Mouse (Mus musculus): ENCODE measurements around the gene Gzmk. TPM values are rescaled to one million over a fixed set of nuclear protein-coding genes. Genes with fewer than 3 reads are reported as not detected.
"Not testable (repeated sequence)": the region's sequence is repeated elsewhere in the genome, so short reads cannot be mapped to it uniquely, and the experiment has no call there.

The Gzmk gene
- polyA plus RNA-seq (2015; fragmentation: Nextera tagmentation; extraction: Ambion mirVana), result not detected in 2 replicates

DNA sequence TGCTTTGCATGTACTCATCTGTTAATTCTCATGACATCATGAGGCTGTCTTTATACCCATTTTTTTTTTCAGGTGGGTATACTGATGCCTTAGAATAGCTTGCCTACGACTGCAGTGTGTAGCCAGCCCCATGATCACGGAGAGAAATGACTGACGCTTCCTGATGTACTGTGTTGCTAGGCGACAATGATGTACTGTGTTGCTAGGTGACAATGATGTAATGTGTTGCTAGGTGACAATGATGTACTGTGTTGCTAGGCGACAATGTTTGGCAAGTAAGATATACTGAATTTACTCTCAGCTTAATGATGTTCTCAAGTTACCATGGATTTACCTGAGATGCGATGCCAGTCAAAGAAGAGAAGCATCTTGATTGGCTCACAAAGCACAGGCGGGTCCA is at the start of gene Gzmk:
Gene Gzmk, minus strand, starts transcription at position 98 of the 400 bp plus-strand sequence.
- H3K4me3 ChIP-seq, result no peak within 1 kb of the TSS
- H3K27me3 ChIP-seq, result no peaks in the 10 kb centered on the region
- 59% methylated on average over 7 of the region's 7 CpGs for WGBS
- H3K36me3 ChIP-seq, result no peaks in the 10 kb centered on the region
- H3K4me1 ChIP-seq, result peaks cover 9% of the 10 kb centered on the region
- no peaks in the 10 kb centered on the region for H3K9me3 ChIP-seq
- no peak within 1 kb of the TSS for H3K27ac ChIP-seq
- no peak within 1 kb of the TSS for H3K9ac ChIP-seq
- no peak within 1 kb of the TSS for H3K4me2 ChIP-seq
- ATAC-seq (ENCODE audit: insufficient number of reproducible peaks, insufficient read depth, low FRiP score, low TSS enrichment, low read depth), result no peak

DNA sequence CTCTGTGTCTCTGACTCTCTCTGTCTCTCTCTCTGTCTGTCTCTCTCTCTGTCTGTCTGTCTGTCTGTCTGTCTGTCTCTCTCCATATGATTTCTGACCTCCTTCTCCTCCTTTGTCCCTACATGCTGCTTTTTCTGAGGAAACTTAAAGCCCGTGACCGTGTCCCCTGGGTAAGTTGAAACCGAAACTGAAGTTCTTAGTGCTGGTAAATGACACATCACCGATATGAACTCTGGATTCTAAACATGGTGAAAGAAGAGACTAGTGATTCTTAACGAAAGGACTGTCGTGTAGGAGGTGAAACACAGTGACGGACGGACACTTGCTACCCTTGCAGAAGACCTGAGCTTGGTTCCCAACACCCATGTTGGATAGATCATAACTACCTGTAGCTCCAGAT is 45.5 kb upstream of the Gzmk start:
- H3K9ac ChIP-seq, result no peak overlapping the region
- H3K9me3 ChIP-seq, result no peaks in the 10 kb centered on the region
- H3K4me2 ChIP-seq, result no peak overlapping the region
- WGBS, result 87% methylated on average over 8 of the region's 8 CpGs
- no peaks in the 10 kb centered on the region for H3K36me3 ChIP-seq
- H3K27me3 ChIP-seq, result no peaks in the 10 kb centered on the region
- H3K4me3 ChIP-seq, result no peak overlapping the region
- ATAC-seq (ENCODE audit: insufficient number of reproducible peaks, insufficient read depth, low FRiP score, low TSS enrichment, low read depth), result no peak
- no peaks in the 10 kb centered on the region for H3K4me1 ChIP-seq
- no peak overlapping the region for H3K27ac ChIP-seq

DNA sequence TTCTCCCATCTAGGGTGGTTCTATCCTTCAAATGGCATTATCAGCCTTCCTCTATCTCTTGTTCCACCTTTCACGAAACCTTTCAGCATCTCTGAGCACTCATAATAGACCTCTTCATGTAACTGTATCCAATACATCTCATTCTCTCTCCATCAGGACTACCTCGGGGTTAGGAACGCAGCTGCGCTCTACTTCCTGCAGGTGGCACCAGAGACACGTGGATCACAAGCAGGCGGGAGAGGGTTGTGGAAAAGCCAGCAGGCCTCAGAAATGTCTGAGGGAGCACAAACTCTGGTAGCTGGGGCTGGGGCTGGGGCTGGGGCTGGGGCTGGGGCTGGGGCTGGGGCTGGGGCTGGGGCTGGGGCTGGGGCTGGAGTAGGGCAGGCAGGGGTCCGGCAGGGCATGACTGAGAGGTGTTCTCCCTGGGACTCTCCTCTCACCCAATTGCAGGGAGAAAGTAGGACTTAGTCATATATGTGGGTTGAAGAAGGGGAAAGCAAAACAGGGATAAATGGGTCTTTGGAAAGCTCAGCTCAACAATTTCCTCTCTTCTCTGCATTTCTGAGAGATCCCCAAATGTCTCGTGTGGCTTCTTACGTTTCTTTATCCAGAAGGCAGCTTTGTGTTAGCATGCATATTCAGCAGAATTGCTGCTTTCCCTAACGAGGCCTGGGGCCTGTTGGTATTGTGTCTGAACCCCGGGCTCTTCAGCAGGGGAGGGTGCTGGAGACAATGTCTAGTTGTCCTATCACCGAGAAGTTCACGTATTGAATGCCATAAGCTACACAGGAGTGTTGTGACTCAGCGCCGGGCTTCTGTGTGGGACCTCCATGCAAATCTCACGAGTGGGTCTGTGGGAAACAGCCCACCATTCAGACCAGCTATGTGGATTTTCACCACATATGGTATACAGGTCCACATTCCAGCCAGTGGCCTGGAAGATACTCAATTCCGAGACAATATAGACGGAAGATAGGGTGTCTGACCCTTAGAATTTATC is 44.4 kb upstream of the Gzmk start:
- Histone ChIP-seq H3K9ac (peak overlapping the region; percentile 51; the same call in 1 of the 2 replicates), H3K9me3 (no peaks in the 10 kb centered on the region), H3K4me3 (no peak overlapping the region), H3K4me1 (no peaks in the 10 kb centered on the region), H3K27ac (no peak overlapping the region), H3K4me2 (no peak overlapping the region), H3K27me3 (no peaks in the 10 kb centered on the region), H3K36me3 (no peaks in the 10 kb centered on the region)
- 47% methylated on average over 18 of the region's 18 CpGs for WGBS
- peak; percentile 48; the same call in 1 of the 2 replicates for ATAC-seq (ENCODE audit: insufficient number of reproducible peaks, insufficient read depth, low FRiP score, low TSS enrichment, low read depth)

DNA sequence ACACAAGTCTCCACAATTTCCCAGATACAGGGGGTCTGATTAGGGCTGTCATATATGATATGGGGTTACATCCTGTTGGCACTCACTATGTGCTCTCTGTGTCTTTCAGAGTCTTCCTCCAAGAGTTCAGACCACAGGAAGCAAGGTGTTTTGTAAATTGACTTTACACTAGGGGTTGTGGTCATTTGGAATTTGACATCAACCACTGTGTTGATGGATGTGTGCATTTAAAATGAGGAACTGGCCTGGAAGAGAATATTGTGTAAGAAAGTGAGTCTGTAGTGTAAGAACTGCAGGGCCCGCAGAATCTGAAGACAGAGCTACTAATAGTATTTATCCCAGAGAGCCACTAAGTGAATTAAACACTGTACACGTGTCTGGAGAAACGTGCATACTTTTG is 41.5 kb upstream of the Gzmk start:
- Histone ChIP-seq H3K9me3 (no peaks in the 10 kb centered on the region), H3K4me1 (no peaks in the 10 kb centered on the region), H3K36me3 (no peaks in the 10 kb centered on the region), H3K27ac (no peak overlapping the region), H3K4me2 (no peak overlapping the region), H3K27me3 (no peaks in the 10 kb centered on the region), H3K4me3 (no peak overlapping the region), H3K9ac (no peak overlapping the region)
- 77% methylated on average over 3 of the region's 3 CpGs for WGBS
- ATAC-seq (ENCODE audit: insufficient number of reproducible peaks, insufficient read depth, low FRiP score, low TSS enrichment, low read depth), result no peak

DNA sequence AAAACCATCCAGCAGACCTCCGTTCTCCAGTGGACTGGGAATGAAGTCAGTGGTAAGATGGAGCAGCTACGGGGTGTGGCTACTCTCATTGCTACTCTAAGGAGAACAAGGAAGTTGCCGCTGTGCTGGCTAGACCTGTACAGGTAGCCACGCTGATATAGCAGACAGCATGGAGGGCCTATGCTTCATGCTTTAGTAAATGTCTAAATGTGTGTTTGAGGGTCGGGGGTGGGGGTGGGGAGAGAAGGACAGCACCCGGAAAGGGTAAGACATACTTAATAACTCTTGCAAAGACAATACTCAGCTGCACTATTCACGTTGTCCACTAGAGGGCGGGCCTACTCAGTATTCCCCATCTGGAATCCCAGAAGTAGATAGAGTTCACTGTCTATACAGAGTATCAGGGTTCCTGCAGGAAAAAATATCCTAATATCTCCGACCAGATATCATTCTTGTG is 40.8 kb upstream of the Gzmk start:
- H3K4me1 ChIP-seq, result no peaks in the 10 kb centered on the region
- no peak overlapping the region for H3K4me3 ChIP-seq
- 28% methylated on average over 9 of the region's 9 CpGs for WGBS
- H3K27me3 ChIP-seq, result no peaks in the 10 kb centered on the region
- H3K27ac ChIP-seq, result no peak overlapping the region
- H3K9ac ChIP-seq, result no peak overlapping the region
- peak overlapping the region; percentile 30 for H3K4me2 ChIP-seq
- ATAC-seq (ENCODE audit: insufficient number of reproducible peaks, insufficient read depth, low FRiP score, low TSS enrichment, low read depth), result no peak
- no peaks in the 10 kb centered on the region for H3K36me3 ChIP-seq
- H3K9me3 ChIP-seq, result no peaks in the 10 kb centered on the region

DNA sequence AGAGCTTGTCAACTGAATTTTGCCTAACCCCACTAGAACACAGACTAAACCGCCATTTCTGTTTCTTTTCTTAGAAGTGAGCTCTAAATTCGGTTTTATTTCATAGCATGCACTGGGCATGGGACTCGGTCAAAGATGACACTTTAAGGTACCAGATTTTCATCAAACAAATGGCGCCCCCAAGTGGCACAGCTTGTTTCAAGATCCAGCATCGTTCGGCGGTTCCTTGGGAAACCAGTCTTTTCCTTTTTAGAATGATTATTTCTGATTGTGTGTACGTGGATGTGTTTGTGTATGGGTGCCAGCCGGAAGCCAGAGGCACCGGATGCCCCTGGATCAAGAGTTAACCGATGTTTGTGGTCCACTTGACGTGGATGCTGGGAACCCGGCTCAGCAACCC is 39.5 kb upstream of the Gzmk start:
- H3K4me1 ChIP-seq, result no peaks in the 10 kb centered on the region
- WGBS, result 23% methylated on average over 13 of the region's 13 CpGs
- no peak for ATAC-seq (ENCODE audit: insufficient number of reproducible peaks, insufficient read depth, low FRiP score, low TSS enrichment, low read depth)
- no peaks in the 10 kb centered on the region for H3K27me3 ChIP-seq
- H3K4me3 ChIP-seq, result no peak overlapping the region
- no peaks in the 10 kb centered on the region for H3K36me3 ChIP-seq
- no peak overlapping the region for H3K9ac ChIP-seq
- no peak overlapping the region for H3K4me2 ChIP-seq
- no peak overlapping the region for H3K27ac ChIP-seq
- H3K9me3 ChIP-seq, result no peaks in the 10 kb centered on the region

DNA sequence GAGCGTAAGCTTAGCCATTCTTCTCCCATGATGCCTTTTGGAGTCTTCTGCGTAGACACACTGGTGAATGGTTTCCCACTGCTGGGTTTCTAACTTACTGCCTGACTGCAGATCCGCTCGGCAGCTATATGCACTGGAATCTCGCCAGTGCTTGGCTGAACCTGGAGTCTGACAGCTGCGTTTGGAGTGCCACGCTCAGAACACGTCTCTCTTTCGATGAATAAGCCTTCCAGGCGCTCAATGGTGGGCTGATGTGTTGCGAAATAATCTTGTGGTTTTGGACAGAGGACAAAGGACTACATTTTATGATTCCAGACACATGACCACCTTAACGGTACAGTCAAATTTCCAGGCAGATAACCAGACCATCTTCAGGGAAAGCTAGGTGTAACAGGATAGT is 37.1 kb upstream of the Gzmk start:
- Histone ChIP-seq H3K4me1 (no peaks in the 10 kb centered on the region), H3K36me3 (no peaks in the 10 kb centered on the region), H3K27me3 (no peaks in the 10 kb centered on the region), H3K9ac (no peak overlapping the region), H3K4me3 (no peak overlapping the region), H3K9me3 (no peaks in the 10 kb centered on the region), H3K27ac (no peak overlapping the region), H3K4me2 (no peak overlapping the region)
- no peak for ATAC-seq (ENCODE audit: insufficient number of reproducible peaks, insufficient read depth, low FRiP score, low TSS enrichment, low read depth)
- 70% methylated on average over 12 of the region's 12 CpGs for WGBS

DNA sequence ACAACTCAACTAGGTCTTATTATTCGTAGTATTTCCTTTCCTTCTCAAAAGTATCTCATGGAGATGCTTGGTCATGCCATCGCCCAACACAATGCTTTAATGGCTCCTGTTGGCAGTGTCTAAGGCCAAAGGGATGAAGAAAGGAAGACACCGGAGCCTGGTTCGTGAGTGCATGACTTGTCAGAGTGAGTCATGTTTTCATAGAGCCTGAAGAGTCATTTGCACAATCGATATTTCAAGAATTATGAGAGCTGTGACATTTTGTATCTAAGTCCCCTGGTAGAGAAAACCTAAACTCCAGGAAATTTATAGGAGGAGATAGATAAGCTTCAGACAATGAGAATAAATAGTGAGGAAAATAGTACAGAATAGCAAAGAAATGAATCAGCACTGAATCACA is 33.5 kb upstream of the Gzmk start:
- no peaks in the 10 kb centered on the region for H3K9me3 ChIP-seq
- no peaks in the 10 kb centered on the region for H3K4me1 ChIP-seq
- ATAC-seq (ENCODE audit: insufficient number of reproducible peaks, insufficient read depth, low FRiP score, low TSS enrichment, low read depth), result no peak

DNA sequence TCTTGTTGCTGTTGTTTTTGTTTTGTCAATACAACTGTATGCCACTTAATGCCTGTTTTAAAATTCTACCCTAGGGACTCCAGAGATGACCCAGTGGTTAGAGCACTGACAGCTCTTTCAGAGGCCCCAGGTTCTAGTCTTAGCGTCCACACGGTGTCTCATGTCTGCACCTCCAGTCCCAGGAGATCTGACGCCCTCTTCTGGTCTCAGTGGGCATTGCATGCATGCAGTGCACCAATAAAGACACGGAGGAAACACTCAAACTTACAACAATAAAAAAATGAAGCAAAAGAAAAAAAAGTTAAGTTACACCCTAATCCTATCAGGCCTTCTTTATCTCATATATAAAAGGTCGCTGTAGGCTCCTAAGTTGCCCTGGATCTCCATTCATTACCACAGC is 31.5 kb upstream of the Gzmk start:
- Histone ChIP-seq H3K27ac (no peak overlapping the region), H3K4me3 (no peak overlapping the region), H3K9ac (no peak overlapping the region), H3K4me2 (no peak overlapping the region), H3K9me3 (no peaks in the 10 kb centered on the region), H3K4me1 (no peaks in the 10 kb centered on the region), H3K36me3 (no peaks in the 10 kb centered on the region), H3K27me3 (no peaks in the 10 kb centered on the region)
- WGBS, result 40% methylated on average over 5 of the region's 5 CpGs
- no peak for ATAC-seq (ENCODE audit: insufficient number of reproducible peaks, insufficient read depth, low FRiP score, low TSS enrichment, low read depth)

More for the DNA sequence above, 33.5 kb upstream of the Gzmk start:
- no peak overlapping the region for H3K27ac ChIP-seq
- H3K27me3 ChIP-seq, result no peaks in the 10 kb centered on the region
- no peak overlapping the region for H3K9ac ChIP-seq
- no peak overlapping the region for H3K4me2 ChIP-seq
- H3K36me3 ChIP-seq, result no peaks in the 10 kb centered on the region
- 88% methylated on average over 5 of the region's 5 CpGs for WGBS
- H3K4me3 ChIP-seq, result no peak overlapping the region

DNA sequence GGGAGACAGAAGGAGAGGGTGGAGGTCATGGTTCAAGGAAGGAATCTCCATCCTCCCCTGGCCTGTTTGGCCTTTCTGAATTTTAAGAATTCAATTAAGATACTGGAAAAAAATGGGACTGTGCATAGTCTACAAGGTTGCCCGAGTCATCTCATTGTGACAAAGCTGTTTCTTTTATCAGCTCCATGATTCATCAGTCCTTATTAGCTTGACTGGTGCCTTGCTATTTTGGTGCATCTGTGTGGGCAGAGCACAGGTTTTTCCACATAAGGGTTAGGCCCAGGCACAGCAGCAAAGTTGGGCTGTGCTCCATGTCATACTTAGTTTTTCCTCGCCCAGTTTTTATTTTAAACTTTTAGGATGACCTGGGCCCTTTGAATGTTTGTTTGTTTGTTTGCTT is 31.1 kb upstream of the Gzmk start:
- no peak overlapping the region for H3K27ac ChIP-seq
- no peaks in the 10 kb centered on the region for H3K9me3 ChIP-seq
- no peaks in the 10 kb centered on the region for H3K4me1 ChIP-seq
- WGBS, result 93% methylated on average over 2 of the region's 2 CpGs
- H3K27me3 ChIP-seq, result no peaks in the 10 kb centered on the region
- H3K4me2 ChIP-seq, result no peak overlapping the region
- no peak overlapping the region for H3K4me3 ChIP-seq
- ATAC-seq (ENCODE audit: insufficient number of reproducible peaks, insufficient read depth, low FRiP score, low TSS enrichment, low read depth), result no peak
- no peak overlapping the region for H3K9ac ChIP-seq
- no peaks in the 10 kb centered on the region for H3K36me3 ChIP-seq

DNA sequence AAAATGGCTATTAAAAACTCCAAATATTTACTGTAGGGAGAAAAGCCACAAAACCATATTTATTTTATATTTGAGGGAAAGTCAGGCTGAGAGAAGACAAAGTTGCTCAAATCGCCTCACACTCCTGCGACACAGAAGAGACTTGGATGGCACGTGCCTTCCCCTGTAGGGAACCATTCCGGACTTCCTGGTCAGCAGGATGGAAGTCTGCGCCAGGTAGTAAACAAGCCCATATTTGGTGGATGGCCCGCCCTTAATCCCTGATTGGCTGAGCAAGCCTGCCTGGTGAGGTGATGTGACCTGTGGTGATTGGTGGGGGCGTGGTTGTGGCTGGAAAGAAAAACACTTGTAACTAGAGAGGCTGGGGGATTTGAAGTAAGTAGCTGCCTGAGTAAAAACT is 26.9 kb upstream of the Gzmk start:
- H3K36me3 ChIP-seq; H3K9me3 ChIP-seq; H3K4me2 ChIP-seq; ATAC-seq (ENCODE audit: insufficient number of reproducible peaks, insufficient read depth, low FRiP score, low TSS enrichment, low read depth); H3K27ac ChIP-seq; H3K4me1 ChIP-seq; H3K27me3 ChIP-seq; H3K4me3 ChIP-seq; H3K9ac ChIP-seq: not testable (repeated sequence)
- 81% methylated on average over 7 of the region's 7 CpGs for WGBS

DNA sequence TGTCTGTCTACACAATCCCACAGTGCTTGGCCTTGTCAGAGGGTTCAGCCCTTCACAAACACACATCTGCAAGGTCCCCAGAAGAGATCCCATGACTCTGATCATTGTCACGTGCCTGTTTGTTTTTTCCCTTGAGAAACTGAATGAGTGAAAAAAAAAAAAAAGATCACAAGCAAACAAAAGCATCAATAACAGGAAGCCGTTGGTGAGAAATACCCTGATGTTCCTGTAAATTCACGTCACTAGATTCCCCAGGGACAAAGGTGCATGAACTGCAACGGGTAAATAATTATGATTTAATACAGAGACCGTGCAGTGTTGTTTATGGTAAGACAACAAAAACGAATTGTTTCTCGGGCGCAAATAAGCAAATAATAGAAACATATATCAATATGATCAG is 19.3 kb upstream of the Gzmk start:
- Histone ChIP-seq H3K9me3 (no peaks in the 10 kb centered on the region), H3K4me2 (no peak overlapping the region), H3K4me3 (no peak overlapping the region), H3K36me3 (no peaks in the 10 kb centered on the region), H3K9ac (no peak overlapping the region), H3K27ac (no peak overlapping the region), H3K27me3 (no peaks in the 10 kb centered on the region), H3K4me1 (no peaks in the 10 kb centered on the region)
- no peak for ATAC-seq (ENCODE audit: insufficient number of reproducible peaks, insufficient read depth, low FRiP score, low TSS enrichment, low read depth)
- 76% methylated on average over 8 of the region's 8 CpGs for WGBS

Measured in embryonic facial prominence, embryonic 13.5 days (tissue).